Mouse (Mus musculus) effector memory CD4-positive, alpha-beta T cell, adult 7 months (primary cell): ENCODE data around the gene Ddx6. TPM values are rescaled to one million over a fixed set of nuclear protein-coding genes. Genes with fewer than 3 reads are reported as not detected.

ENCODE experiments used
- polyA plus RNA-seq: library from polyadenylated mRNA; unstranded; fragments of 100-300 nt; shearing (Covaris generic); gene quantifications from one replicate; pipeline ENCODE4 v1.2.1, GENCODE M21; 2017

The Ddx6 gene
- 62.2 TPM for polyA plus RNA-seq

GRCm38 (mm10) chr9:44604779-44605615 lies at the start of gene Ddx6:
Gene Ddx6, plus strand, starts transcription at chr9:44604892.

GRCm38 (mm10) chr9:44561597-44561996 lies 43.1 kb upstream of the Ddx6 start, which contains the start of gene Cxcr5:
Gene Cxcr5, minus strand, starts transcription at chr9:44561877.

DNA sequence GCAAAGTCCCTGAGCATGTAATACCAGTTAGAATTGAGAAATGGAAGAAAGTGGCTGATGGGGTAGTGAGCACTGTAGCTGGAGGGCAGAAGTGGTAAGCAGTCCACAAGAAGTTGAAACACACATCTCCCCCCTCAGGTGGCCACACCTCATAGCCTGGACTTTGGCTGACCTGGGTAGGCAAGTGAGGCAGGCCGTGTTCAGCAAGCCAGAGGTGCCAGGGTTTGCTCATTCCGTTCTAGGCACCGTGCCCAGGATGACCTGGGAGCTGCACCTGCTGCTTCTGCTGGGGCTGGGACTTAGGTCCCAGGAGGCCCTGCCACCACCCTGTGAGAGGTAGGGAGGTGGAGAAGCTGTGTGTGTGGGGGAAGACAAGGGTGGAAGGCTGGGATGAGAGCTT lies 68.3 kb downstream of the Ddx6 start, which contains the start of gene Treh:
Treh (plus strand) TSS at position 229 of the 400 bp plus-strand sequence.

Other genes starting within 250 kb of the Ddx6 start
- 50.0 TPM for gene Vps11, start 243.2 kb upstream of the Ddx6 start, polyA plus RNA-seq
- 15.7 TPM for gene Hyou1, start 225.4 kb upstream of the Ddx6 start, polyA plus RNA-seq
- 13.6 TPM for gene Slc37a4, start 208.0 kb upstream of the Ddx6 start, polyA plus RNA-seq
- gene Rps25, start 197.8 kb upstream of the Ddx6 start, polyA plus RNA-seq, result 2,034 TPM
- 90.9 TPM for gene Trappc4, start 197.3 kb upstream of the Ddx6 start, polyA plus RNA-seq
- 44.8 TPM for gene Ccdc84, start 186.3 kb upstream of the Ddx6 start, polyA plus RNA-seq
- 0.71 TPM for gene Foxr1, start 163.8 kb upstream of the Ddx6 start, polyA plus RNA-seq
- gene Upk2, start 149.9 kb upstream of the Ddx6 start, polyA plus RNA-seq, result not detected
- 20.8 TPM for gene Bcl9l, start 122.1 kb upstream of the Ddx6 start, polyA plus RNA-seq
- gene Cxcr5, start 43.0 kb upstream of the Ddx6 start, polyA plus RNA-seq, result 257 TPM
- not detected for gene Treh, start 68.3 kb downstream of the Ddx6 start, polyA plus RNA-seq
- 1.6 TPM for gene Phldb1, start 130.3 kb downstream of the Ddx6 start, polyA plus RNA-seq
- gene Arcn1, start 163.0 kb downstream of the Ddx6 start, polyA plus RNA-seq, result 144 TPM
- gene Ift46, start 163.0 kb downstream of the Ddx6 start, polyA plus RNA-seq, result 19.4 TPM
- not detected for gene Tmem25, start 194.4 kb downstream of the Ddx6 start, polyA plus RNA-seq
- not detected for gene Ttc36, start 198.2 kb downstream of the Ddx6 start, polyA plus RNA-seq